Mouse (Mus musculus): Measurements from ENCODE around the gene Olfr508. TPM values are rescaled to one million over a fixed set of nuclear protein-coding genes. Genes with fewer than 3 reads are reported as not detected.
"Not testable (repeated sequence)": the region's sequence is repeated elsewhere in the genome, so short reads cannot be mapped to it uniquely, and the experiment has no call there.

The Olfr508 gene
- not detected in 2 replicates for polyA plus RNA-seq (2016; fragmentation: Nextera tagmentation; extraction: Ambion mirVana)

- Histone ChIP-seq H3K36me3 (no peaks in the 10 kb centered on the region), H3K27ac (replicated peaks) (no peak within 1 kb of the TSS), H3K4me1 (no peaks in the 10 kb centered on the region), H3K4me3 (no peak within 1 kb of the TSS), H3K27me3 (ENCODE audit: low read depth, poor library complexity, severe bottlenecking) (no peaks in the 10 kb centered on the region), H3K9me3 (replicated peaks) (no peaks in the 10 kb centered on the region)
- WGBS = 86% methylated on average over 3 of the region's 3 CpGs
- no peak for DNase-seq (ENCODE audit: low spot score)
Measured at GRCm38 (mm10) chr7:108629694-108630093, at the start of gene Olfr508. Olfr508 (plus strand) TSS chr7:108629994.

GRCm38 (mm10) chr7:108589797-108590196 lies 40.0 kb upstream of the Olfr508 start:
- no peaks in the 10 kb centered on the region for H3K9me3 ChIP-seq (replicated peaks)
- DNase-seq (ENCODE audit: low spot score) = no peak
- H3K4me1 ChIP-seq = no peaks in the 10 kb centered on the region
- H3K27me3 ChIP-seq (ENCODE audit: low read depth, poor library complexity, severe bottlenecking) = no peaks in the 10 kb centered on the region
- H3K4me3 ChIP-seq = no peak overlapping the region
- no peak overlapping the region for H3K27ac ChIP-seq (replicated peaks)
- 89% methylated on average over 1 of the region's 1 CpGs for WGBS
- H3K36me3 ChIP-seq = no peaks in the 10 kb centered on the region

GRCm38 (mm10) chr7:108601916-108602315 lies 27.9 kb upstream of the Olfr508 start:
- H3K27ac ChIP-seq (replicated peaks); DNase-seq (ENCODE audit: low spot score); H3K27me3 ChIP-seq (ENCODE audit: low read depth, poor library complexity, severe bottlenecking); H3K36me3 ChIP-seq; H3K4me3 ChIP-seq; H3K4me1 ChIP-seq; H3K9me3 ChIP-seq (replicated peaks): not testable (repeated sequence)
- 83% methylated on average over 3 of the region's 3 CpGs for WGBS

GRCm38 (mm10) chr7:108610487-108610886 lies 19.3 kb upstream of the Olfr508 start, which contains the start of gene Olfr506:
Olfr506 (plus strand) TSS chr7:108610787.
- Histone ChIP-seq H3K4me1 (no peaks in the 10 kb centered on the region), H3K27me3 (ENCODE audit: low read depth, poor library complexity, severe bottlenecking) (no peaks in the 10 kb centered on the region), H3K4me3 (no peak within 1 kb of the TSS), H3K27ac (replicated peaks) (no peak within 1 kb of the TSS), H3K9me3 (replicated peaks) (no peaks in the 10 kb centered on the region), H3K36me3 (no peaks in the 10 kb centered on the region)
- no peak for DNase-seq (ENCODE audit: low spot score)

- H3K9me3 ChIP-seq (replicated peaks) = no peaks in the 10 kb centered on the region
- no peaks in the 10 kb centered on the region for H3K4me1 ChIP-seq
- H3K27me3 ChIP-seq (ENCODE audit: low read depth, poor library complexity, severe bottlenecking) = no peaks in the 10 kb centered on the region
- 89% methylated on average over 2 of the region's 2 CpGs for WGBS
- no peak overlapping the region for H3K4me3 ChIP-seq
- H3K27ac ChIP-seq (replicated peaks) = no peak overlapping the region
- no peak for DNase-seq (ENCODE audit: low spot score)
- no peaks in the 10 kb centered on the region for H3K36me3 ChIP-seq
Measured at GRCm38 (mm10) chr7:108614110-108614509, 15.7 kb upstream of the Olfr508 start.

- not testable (repeated sequence) for H3K27me3 ChIP-seq (ENCODE audit: low read depth, poor library complexity, severe bottlenecking); H3K36me3 ChIP-seq; H3K4me1 ChIP-seq; DNase-seq (ENCODE audit: low spot score); H3K4me3 ChIP-seq; H3K27ac ChIP-seq (replicated peaks); H3K9me3 ChIP-seq (replicated peaks)
- 57% methylated on average over 3 of the region's 3 CpGs for WGBS
Measured at GRCm38 (mm10) chr7:108616781-108617180, 13.0 kb upstream of the Olfr508 start.

GRCm38 (mm10) chr7:108621514-108621913 lies 8.3 kb upstream of the Olfr508 start, which contains the start of gene Olfr507:
Olfr507 (plus strand) TSS chr7:108621814.
- no peaks in the 10 kb centered on the region for H3K36me3 ChIP-seq
- no peaks in the 10 kb centered on the region for H3K27me3 ChIP-seq (ENCODE audit: low read depth, poor library complexity, severe bottlenecking)
- H3K9me3 ChIP-seq (replicated peaks) = no peaks in the 10 kb centered on the region
- H3K27ac ChIP-seq (replicated peaks) = no peak within 1 kb of the TSS
- H3K4me3 ChIP-seq = no peak within 1 kb of the TSS
- DNase-seq (ENCODE audit: low spot score) = no peak
- WGBS = 86% methylated on average over 2 of the region's 2 CpGs
- no peaks in the 10 kb centered on the region for H3K4me1 ChIP-seq

- Histone ChIP-seq H3K4me3 (no peak within 1 kb of the TSS), H3K4me1 (no peaks in the 10 kb centered on the region), H3K36me3 (no peaks in the 10 kb centered on the region), H3K9me3 (replicated peaks) (peaks cover 4% of the 10 kb centered on the region; the same call in 1 of the 2 replicates), H3K27ac (replicated peaks) (no peak within 1 kb of the TSS), H3K27me3 (ENCODE audit: low read depth, poor library complexity, severe bottlenecking) (no peaks in the 10 kb centered on the region)
- no peak for DNase-seq (ENCODE audit: low spot score)
Measured at GRCm38 (mm10) chr7:108651806-108652205, 22.0 kb downstream of the Olfr508 start, which contains the start of gene Olfr509. Olfr509 (minus strand) TSS chr7:108651906.

- no peak overlapping the region for H3K4me3 ChIP-seq
Measured at GRCm38 (mm10) chr7:108662419-108662818, 32.6 kb downstream of the Olfr508 start.

GRCm38 (mm10) chr7:108666118-108666517 lies 36.3 kb downstream of the Olfr508 start, which contains the start of gene Olfr510:
Olfr510 (plus strand) TSS chr7:108666418.
- no peak for DNase-seq (ENCODE audit: low spot score)
- Histone ChIP-seq H3K4me1 (no peaks in the 10 kb centered on the region), H3K4me3 (no peak within 1 kb of the TSS), H3K27ac (replicated peaks) (no peak within 1 kb of the TSS), H3K27me3 (ENCODE audit: low read depth, poor library complexity, severe bottlenecking) (no peaks in the 10 kb centered on the region), H3K36me3 (no peaks in the 10 kb centered on the region), H3K9me3 (replicated peaks) (no peaks in the 10 kb centered on the region)
- WGBS = 92% methylated on average over 1 of the region's 1 CpGs

More at GRCm38 (mm10) chr7:108662419-108662818, 32.6 kb downstream of the Olfr508 start:
- Histone ChIP-seq H3K36me3 (no peaks in the 10 kb centered on the region), H3K9me3 (replicated peaks) (no peaks in the 10 kb centered on the region; the same call in 1 of the 2 replicates), H3K27ac (replicated peaks) (no peak overlapping the region), H3K27me3 (ENCODE audit: low read depth, poor library complexity, severe bottlenecking) (no peaks in the 10 kb centered on the region), H3K4me1 (no peaks in the 10 kb centered on the region)
- no peak for DNase-seq (ENCODE audit: low spot score)
- 86% methylated on average over 3 of the region's 3 CpGs for WGBS

GRCm38 (mm10) chr7:108671058-108671457 lies 41.3 kb downstream of the Olfr508 start:
- no peak for DNase-seq (ENCODE audit: low spot score)
- Histone ChIP-seq H3K27ac (replicated peaks) (no peak overlapping the region), H3K9me3 (replicated peaks) (peaks cover 9% of the 10 kb centered on the region; the same call in 1 of the 2 replicates), H3K27me3 (ENCODE audit: low read depth, poor library complexity, severe bottlenecking) (no peaks in the 10 kb centered on the region), H3K4me1 (no peaks in the 10 kb centered on the region), H3K36me3 (no peaks in the 10 kb centered on the region), H3K4me3 (no peak overlapping the region)
- 80% methylated on average over 1 of the region's 1 CpGs for WGBS

- 82% methylated on average over 4 of the region's 4 CpGs for WGBS
- no peaks in the 10 kb centered on the region for H3K4me1 ChIP-seq
- H3K36me3 ChIP-seq = no peaks in the 10 kb centered on the region
- no peak overlapping the region for H3K27ac ChIP-seq (replicated peaks)
- no peaks in the 10 kb centered on the region for H3K27me3 ChIP-seq (ENCODE audit: low read depth, poor library complexity, severe bottlenecking)
- H3K9me3 ChIP-seq (replicated peaks) = peaks cover 13% of the 10 kb centered on the region; the same call in 1 of the 2 replicates
- no peak overlapping the region for H3K4me3 ChIP-seq
- no peak for DNase-seq (ENCODE audit: low spot score)
Measured at GRCm38 (mm10) chr7:108678886-108679285, 49.1 kb downstream of the Olfr508 start.

Measured in midbrain, embryonic 10.5 days (tissue).